Mouse (Mus musculus) testis, adult 2 months (tissue): Measurements from ENCODE around the gene Zfp750.

Experiments used
- CTCF ChIP-seq: fragments of 200-500 bp; IDR thresholded peaks from 2 replicates; pipeline ENCODE4 v1.5.1; 2012; ENCODE audit warnings: low read depth, mild to moderate bottlenecking, inconsistent platforms, low read length, moderate library complexity; ENCODE audit not compliant: control insufficient read depth, insufficient read depth, insufficient replicate concordance
- POLR2A ChIP-seq: fragments of 200-500 bp; IDR thresholded peaks from 2 replicates; pipeline ENCODE4 v1.6.1; 2012; ENCODE audit warnings: low read depth, mild to moderate bottlenecking, inconsistent platforms, low read length, moderate library complexity; ENCODE audit not compliant: control insufficient read depth

- TF ChIP-seq CTCF (no peak), POLR2A (no peak)
Observed at GRCm38 (mm10) chr11:121501525-121501924, 17.6 kb downstream of the Zfp750 start.
